Mouse (Mus musculus): Measurements from ENCODE around the gene Sez6l2. TPM values are rescaled to one million over a fixed set of nuclear protein-coding genes. Genes with fewer than 3 reads are reported as not detected.
"Not testable (repeated sequence)": the region's sequence is repeated elsewhere in the genome, so short reads cannot be mapped to it uniquely, and the experiment has no call there.

Gene Sez6l2
- 6.3 and 6.7 TPM in 2 replicates for polyA plus RNA-seq (2014; fragmentation: Nextera tagmentation; extraction: Ambion mirVana)

GRCm38 (mm10) chr7:126949793-126950646 lies at the start of gene Sez6l2:
Sez6l2 (plus strand) TSS chr7:126950563.
- no peaks in the 10 kb centered on the region for H3K9me3 ChIP-seq (ENCODE audit: control insufficient read depth, low read length)
- H3K9ac ChIP-seq (ENCODE audit: low read length): peak within 1 kb of the TSS; percentile 44
- peak within 1 kb of the TSS; percentile 92 for H3K4me2 ChIP-seq (ENCODE audit: low read depth, low read length, severe bottlenecking)
- H3K36me3 ChIP-seq (ENCODE audit: control insufficient read depth, insufficient read depth, low read length): peaks cover 2% of the 10 kb centered on the region; the same call in 1 of the 2 replicates
- peak; percentile 95 for DNase-seq (ENCODE audit: low spot score)
- peak within 1 kb of the TSS; percentile 38 for H3K4me3 ChIP-seq (ENCODE audit: low read depth, low read length)
- H3K4me1 ChIP-seq (replicated peaks; ENCODE audit: control insufficient read depth, insufficient read depth, low read length): peaks cover 7% of the 10 kb centered on the region; the same call in 1 of the 2 replicates
- ATAC-seq (replicated peaks; ENCODE audit: low FRiP score): peak; percentile 90
- H3K27ac ChIP-seq (ENCODE audit: low read depth, low read length): 0 out of 2 replicates have a peak within 1 kb of the TSS, but pooled peaks have one; percentile 0
- WGBS: under 1% methylated on average over 42 of the region's 42 CpGs
- peaks cover 20% of the 10 kb centered on the region for H3K27me3 ChIP-seq (ENCODE audit: control insufficient read depth, insufficient read depth, low read length)

GRCm38 (mm10) chr7:126905590-126905989 lies 44.8 kb upstream of the Sez6l2 start:
- 80% methylated on average over 3 of the region's 3 CpGs for WGBS
- no peak for ATAC-seq (replicated peaks; ENCODE audit: low FRiP score)
- no peaks in the 10 kb centered on the region for H3K27me3 ChIP-seq (ENCODE audit: control insufficient read depth, insufficient read depth, low read length)
- no peak overlapping the region for H3K4me3 ChIP-seq (ENCODE audit: low read depth, low read length)
- H3K27ac ChIP-seq (ENCODE audit: low read depth, low read length): no peak overlapping the region
- no peak overlapping the region for H3K9ac ChIP-seq (ENCODE audit: low read length)
- H3K9me3 ChIP-seq (ENCODE audit: control insufficient read depth, low read length): no peaks in the 10 kb centered on the region
- DNase-seq (ENCODE audit: low spot score): no peak
- no peaks in the 10 kb centered on the region for H3K36me3 ChIP-seq (ENCODE audit: control insufficient read depth, insufficient read depth, low read length)
- no peak overlapping the region for H3K4me2 ChIP-seq (ENCODE audit: low read depth, low read length, severe bottlenecking)
- no peaks in the 10 kb centered on the region for H3K4me1 ChIP-seq (replicated peaks; ENCODE audit: control insufficient read depth, insufficient read depth, low read length)

- WGBS: 87% methylated on average over 3 of the region's 3 CpGs
- no peak overlapping the region for H3K9ac ChIP-seq (ENCODE audit: low read length)
- H3K4me3 ChIP-seq (ENCODE audit: low read depth, low read length): no peak overlapping the region
- no peak for ATAC-seq (replicated peaks; ENCODE audit: low FRiP score)
- H3K27ac ChIP-seq (ENCODE audit: low read depth, low read length): no peak overlapping the region
- no peaks in the 10 kb centered on the region for H3K4me1 ChIP-seq (replicated peaks; ENCODE audit: control insufficient read depth, insufficient read depth, low read length)
- H3K27me3 ChIP-seq (ENCODE audit: control insufficient read depth, insufficient read depth, low read length): no peaks in the 10 kb centered on the region
- DNase-seq (ENCODE audit: low spot score): no peak
- no peaks in the 10 kb centered on the region for H3K9me3 ChIP-seq (ENCODE audit: control insufficient read depth, low read length)
- no peaks in the 10 kb centered on the region for H3K36me3 ChIP-seq (ENCODE audit: control insufficient read depth, insufficient read depth, low read length)
- no peak overlapping the region for H3K4me2 ChIP-seq (ENCODE audit: low read depth, low read length, severe bottlenecking)
These were observed 35.5 kb upstream of the Sez6l2 start for GRCm38 (mm10) chr7:126914844-126915243.

GRCm38 (mm10) chr7:126918356-126918755 lies 32.0 kb upstream of the Sez6l2 start:
- not testable (repeated sequence) for H3K4me2 ChIP-seq (ENCODE audit: low read depth, low read length, severe bottlenecking); H3K27ac ChIP-seq (ENCODE audit: low read depth, low read length); H3K9me3 ChIP-seq (ENCODE audit: control insufficient read depth, low read length); H3K9ac ChIP-seq (ENCODE audit: low read length); H3K4me3 ChIP-seq (ENCODE audit: low read depth, low read length); ATAC-seq (replicated peaks; ENCODE audit: low FRiP score); H3K27me3 ChIP-seq (ENCODE audit: control insufficient read depth, insufficient read depth, low read length); H3K4me1 ChIP-seq (replicated peaks; ENCODE audit: control insufficient read depth, insufficient read depth, low read length); H3K36me3 ChIP-seq (ENCODE audit: control insufficient read depth, insufficient read depth, low read length); DNase-seq (ENCODE audit: low spot score)
- 54% methylated on average over 4 of the region's 4 CpGs for WGBS

- Histone ChIP-seq H3K9ac (ENCODE audit: low read length) (no peak overlapping the region), H3K27me3 (ENCODE audit: control insufficient read depth, insufficient read depth, low read length) (no peaks in the 10 kb centered on the region), H3K36me3 (ENCODE audit: control insufficient read depth, insufficient read depth, low read length) (no peaks in the 10 kb centered on the region), H3K4me2 (ENCODE audit: low read depth, low read length, severe bottlenecking) (no peak overlapping the region), H3K4me1 (replicated peaks; ENCODE audit: control insufficient read depth, insufficient read depth, low read length) (no peaks in the 10 kb centered on the region), H3K27ac (ENCODE audit: low read depth, low read length) (no peak overlapping the region), H3K4me3 (ENCODE audit: low read depth, low read length) (no peak overlapping the region), H3K9me3 (ENCODE audit: control insufficient read depth, low read length) (no peaks in the 10 kb centered on the region)
- 89% methylated on average over 4 of the region's 4 CpGs for WGBS
- DNase-seq (ENCODE audit: low spot score): no peak
- no peak for ATAC-seq (replicated peaks; ENCODE audit: low FRiP score)
These were observed 30.4 kb upstream of the Sez6l2 start for GRCm38 (mm10) chr7:126919973-126920372.

- Histone ChIP-seq H3K27ac (ENCODE audit: low read depth, low read length) (no peak overlapping the region), H3K9ac (ENCODE audit: low read length) (no peak overlapping the region), H3K36me3 (ENCODE audit: control insufficient read depth, insufficient read depth, low read length) (no peaks in the 10 kb centered on the region), H3K4me1 (replicated peaks; ENCODE audit: control insufficient read depth, insufficient read depth, low read length) (no peaks in the 10 kb centered on the region), H3K9me3 (ENCODE audit: control insufficient read depth, low read length) (no peaks in the 10 kb centered on the region), H3K27me3 (ENCODE audit: control insufficient read depth, insufficient read depth, low read length) (no peaks in the 10 kb centered on the region), H3K4me2 (ENCODE audit: low read depth, low read length, severe bottlenecking) (no peak overlapping the region), H3K4me3 (ENCODE audit: low read depth, low read length) (no peak overlapping the region)
- DNase-seq (ENCODE audit: low spot score): no peak
- WGBS: 84% methylated on average over 2 of the region's 2 CpGs
- no peak for ATAC-seq (replicated peaks; ENCODE audit: low FRiP score)
These were observed 28.8 kb upstream of the Sez6l2 start for GRCm38 (mm10) chr7:126921563-126921962.

- 44% methylated on average over 5 of the region's 5 CpGs for WGBS
- H3K9me3 ChIP-seq (ENCODE audit: control insufficient read depth, low read length): no peaks in the 10 kb centered on the region
These were observed 27.7 kb upstream of the Sez6l2 start, which contains the start of gene Tmem219 for GRCm38 (mm10) chr7:126922624-126923060. Tmem219 (minus strand) TSS chr7:126922917.

GRCm38 (mm10) chr7:126923999-126924398 lies 26.4 kb upstream of the Sez6l2 start:
- DNase-seq (ENCODE audit: low spot score): no peak
- Histone ChIP-seq H3K4me2 (ENCODE audit: low read depth, low read length, severe bottlenecking) (no peak overlapping the region), H3K4me1 (replicated peaks; ENCODE audit: control insufficient read depth, insufficient read depth, low read length) (no peaks in the 10 kb centered on the region), H3K9ac (ENCODE audit: low read length) (no peak overlapping the region), H3K9me3 (ENCODE audit: control insufficient read depth, low read length) (no peaks in the 10 kb centered on the region), H3K4me3 (ENCODE audit: low read depth, low read length) (no peak overlapping the region), H3K27me3 (ENCODE audit: control insufficient read depth, insufficient read depth, low read length) (no peaks in the 10 kb centered on the region), H3K36me3 (ENCODE audit: control insufficient read depth, insufficient read depth, low read length) (no peaks in the 10 kb centered on the region), H3K27ac (ENCODE audit: low read depth, low read length) (no peak overlapping the region)
- ATAC-seq (replicated peaks; ENCODE audit: low FRiP score): no peak
- 66% methylated on average over 5 of the region's 5 CpGs for WGBS

More at GRCm38 (mm10) chr7:126922624-126923060, 27.7 kb upstream of the Sez6l2 start, which contains the start of gene Tmem219:
- H3K9ac ChIP-seq (ENCODE audit: low read length): peak within 1 kb of the TSS; percentile 49; the same call in 1 of the 2 replicates
- H3K4me3 ChIP-seq (ENCODE audit: low read depth, low read length): no peak within 1 kb of the TSS; the same call in 1 of the 2 replicates
- peak within 1 kb of the TSS; percentile 0; the same call in 1 of the 2 replicates for H3K27ac ChIP-seq (ENCODE audit: low read depth, low read length)
- peak within 1 kb of the TSS; percentile 6; the same call in 1 of the 2 replicates for H3K4me2 ChIP-seq (ENCODE audit: low read depth, low read length, severe bottlenecking)
- ATAC-seq (replicated peaks; ENCODE audit: low FRiP score): peak; percentile 55; the same call in 1 of the 2 replicates
- H3K36me3 ChIP-seq (ENCODE audit: control insufficient read depth, insufficient read depth, low read length): no peaks in the 10 kb centered on the region
- DNase-seq (ENCODE audit: low spot score): no peak
- no peaks in the 10 kb centered on the region for H3K4me1 ChIP-seq (replicated peaks; ENCODE audit: control insufficient read depth, insufficient read depth, low read length)
- H3K27me3 ChIP-seq (ENCODE audit: control insufficient read depth, insufficient read depth, low read length): no peaks in the 10 kb centered on the region

All from forebrain, embryonic 11.5 days (tissue).